Mouse (Mus musculus): ENCODE measurements around the gene Il17f.
"Not testable (repeated sequence)": the region's sequence is repeated elsewhere in the genome, so short reads cannot be mapped to it uniquely, and the experiment has no call there.

Il17f gene

GRCm38 (mm10) chr1:20778366-20778765 lies 12.1 kb downstream of the Il17f start:
- DNase-seq (ENCODE audit: low spot score), result no peak

- not testable (repeated sequence) for DNase-seq (ENCODE audit: low spot score)
These were observed 16.2 kb downstream of the Il17f start for GRCm38 (mm10) chr1:20774026-20774730.

GRCm38 (mm10) chr1:20766526-20766925 lies 23.9 kb downstream of the Il17f start:
- no peak for DNase-seq (ENCODE audit: low spot score)

- no peak for DNase-seq (ENCODE audit: low spot score)
These were observed 29.0 kb downstream of the Il17f start for GRCm38 (mm10) chr1:20761411-20761810.

GRCm38 (mm10) chr1:20760331-20760730 lies 30.1 kb downstream of the Il17f start:
- DNase-seq (ENCODE audit: low spot score), result no peak

GRCm38 (mm10) chr1:20759799-20760198 lies 30.6 kb downstream of the Il17f start:
- DNase-seq (ENCODE audit: low spot score), result peak; percentile 17

- DNase-seq (ENCODE audit: low spot score), result no peak
These were observed 32.8 kb downstream of the Il17f start for GRCm38 (mm10) chr1:20757586-20757985.

- no peak for DNase-seq (ENCODE audit: low spot score)
These were observed 36.0 kb downstream of the Il17f start for GRCm38 (mm10) chr1:20754439-20754838.

- DNase-seq (ENCODE audit: low spot score), result no peak
These were observed 49.9 kb downstream of the Il17f start for GRCm38 (mm10) chr1:20740496-20740998.

- no peak for DNase-seq (ENCODE audit: low spot score)
These were observed 51.9 kb downstream of the Il17f start for GRCm38 (mm10) chr1:20738483-20738882.

- DNase-seq (ENCODE audit: low spot score), result no peak
These were observed 53.8 kb downstream of the Il17f start for GRCm38 (mm10) chr1:20736572-20736971.

- no peak for DNase-seq (ENCODE audit: low spot score)
These were observed 59.5 kb downstream of the Il17f start, which contains the start of gene Il17a for GRCm38 (mm10) chr1:20730903-20731302. TSS of gene Il17a (plus strand) at chr1:20730905.
